Mouse (Mus musculus): ENCODE measurements around the gene Kcp.

DNA sequence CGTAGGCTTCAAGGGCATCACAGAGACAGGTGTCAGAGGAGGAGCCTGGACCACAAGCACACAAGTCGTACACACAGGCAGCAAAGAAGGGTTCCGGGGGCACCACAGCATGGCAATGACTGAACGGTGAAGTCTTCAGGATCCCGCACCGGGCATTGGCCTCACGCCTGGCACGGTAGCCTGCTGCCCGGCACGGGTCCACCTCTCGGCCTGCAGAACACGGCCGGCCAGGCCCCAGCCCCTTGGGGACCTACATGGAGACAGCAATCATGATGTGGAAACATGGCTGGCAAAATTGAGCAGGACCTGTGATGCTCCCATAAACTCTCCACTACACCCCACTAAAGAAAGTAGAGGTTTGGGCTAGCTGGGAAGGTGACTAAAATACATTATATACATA, 25.1 kb downstream of the Kcp start:
- TF ChIP-seq EP300 (optimal IDR thresholded peaks at IDR 0.05), result no peak
- no peak for TF ChIP-seq CTCF (IDR thresholded peaks at IDR 0.05; ENCODE audit: low read depth)
